ENCODE assay signal across 7 mouse cellular contexts in the genomic region with DNA sequence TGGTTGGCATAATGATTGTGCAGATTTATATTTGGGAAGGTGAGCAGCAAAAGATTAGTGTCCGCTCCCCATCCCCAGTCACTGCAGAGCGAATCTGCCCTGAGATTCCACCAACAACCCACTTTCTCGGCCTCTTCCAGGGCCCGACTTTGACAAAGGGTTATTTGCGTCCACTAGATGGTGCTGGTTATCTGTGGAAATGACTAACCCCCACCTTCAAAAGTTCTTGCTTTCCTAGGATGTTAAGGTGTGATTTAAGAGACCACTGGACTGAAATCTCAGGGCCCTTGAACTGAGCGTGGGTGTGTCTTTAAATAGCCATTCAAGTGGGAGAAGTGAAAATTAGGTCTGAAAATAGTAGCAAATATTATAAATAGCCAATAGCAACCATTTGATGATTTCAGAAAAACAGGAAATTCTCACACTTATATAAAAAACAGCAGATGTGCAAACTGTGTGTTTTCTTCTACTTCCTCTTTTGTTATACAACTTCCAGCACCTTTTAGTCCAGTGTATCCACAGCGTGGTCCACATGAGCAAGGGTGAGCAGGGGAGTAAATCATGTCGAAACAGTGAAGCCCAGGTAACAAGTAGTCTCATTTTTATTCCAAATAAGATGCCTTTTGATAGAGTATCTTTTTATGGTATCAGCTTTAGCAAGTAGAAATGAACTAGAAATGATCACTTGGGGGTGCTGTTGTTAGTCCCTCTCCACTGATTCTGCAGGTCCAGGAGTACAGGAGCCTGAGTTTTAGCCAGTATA. TPM values are rescaled to one million over a fixed set of nuclear protein-coding genes. Genes with fewer than 3 reads are reported as not detected.
A peak's percentile ranks its signal among the peaks of the same experiment; 100 is the strongest.
DNase-seq lines count a peak whose midpoint lies in the region; ATAC-seq lines count a peak whose summit lies in the region.

No protein-coding gene starts in this region.

- peak; percentile 79 for ATAC-seq in CD4-positive, CD25-positive, alpha-beta regulatory T cell, adult 4 months

- DNase-seq in MEL-GATA-1-ER (ENCODE audit: extremely low read depth, low read depth), result peak; percentile 39
- peak; percentile 47 for DNase-seq in cerebellum, adult 9-11 months
- peak; percentile 23 to 46 for DNase-seq in frontal cortex, postnatal 25 days (ENCODE audit: low spot score in 2 of 2)
- DNase-seq in kidney, postnatal 4 days, result peak; percentile 54 to 63
- DNase-seq in lung, postnatal 25 days (ENCODE audit: low spot score), result peak; percentile 65
- DNase-seq in right cerebral cortex, adult 2 months (ENCODE audit: low spot score in 2 of 2), result peak; percentile 72 to 78

RNA-seq across cellular contexts. Expression of gene Fsip1, which starts 6.6 kb away (rescaled TPM):
- polyA plus RNA-seq in CD4-positive, CD25-positive, alpha-beta regulatory T cell, adult 4 months (2017; shearing (Covaris generic)), result not detected

Comparison
In these comparisons a context has a peak if more than half of its experiments do, and no peak if none do; other contexts are left out.
1. Peak in every context shown above with its lines: DNase-seq and ATAC-seq.